Mouse (Mus musculus): ENCODE data around the gene Asb18.

Asb18 gene

DNA sequence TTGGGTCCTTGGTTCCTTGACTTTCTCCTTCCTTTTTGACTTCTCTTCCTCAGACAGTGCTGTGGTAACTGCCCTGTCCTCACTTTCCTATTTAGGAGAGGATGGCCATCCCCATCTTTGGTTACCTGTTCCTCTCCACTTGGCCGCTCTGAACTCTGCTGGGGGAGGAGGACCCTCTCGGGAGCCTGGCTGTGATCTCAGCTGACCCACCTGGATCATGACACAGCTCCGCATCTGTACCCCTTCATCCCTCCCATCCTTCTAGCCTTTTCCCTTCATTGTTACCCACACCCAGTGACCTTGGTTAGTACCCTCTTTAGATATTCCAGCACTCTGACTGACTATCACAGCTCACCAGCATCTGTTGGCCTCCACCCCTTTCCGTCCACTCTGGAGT, 44.8 kb downstream of the Asb18 start:
- peak; percentile 55 for DNase-seq

DNA sequence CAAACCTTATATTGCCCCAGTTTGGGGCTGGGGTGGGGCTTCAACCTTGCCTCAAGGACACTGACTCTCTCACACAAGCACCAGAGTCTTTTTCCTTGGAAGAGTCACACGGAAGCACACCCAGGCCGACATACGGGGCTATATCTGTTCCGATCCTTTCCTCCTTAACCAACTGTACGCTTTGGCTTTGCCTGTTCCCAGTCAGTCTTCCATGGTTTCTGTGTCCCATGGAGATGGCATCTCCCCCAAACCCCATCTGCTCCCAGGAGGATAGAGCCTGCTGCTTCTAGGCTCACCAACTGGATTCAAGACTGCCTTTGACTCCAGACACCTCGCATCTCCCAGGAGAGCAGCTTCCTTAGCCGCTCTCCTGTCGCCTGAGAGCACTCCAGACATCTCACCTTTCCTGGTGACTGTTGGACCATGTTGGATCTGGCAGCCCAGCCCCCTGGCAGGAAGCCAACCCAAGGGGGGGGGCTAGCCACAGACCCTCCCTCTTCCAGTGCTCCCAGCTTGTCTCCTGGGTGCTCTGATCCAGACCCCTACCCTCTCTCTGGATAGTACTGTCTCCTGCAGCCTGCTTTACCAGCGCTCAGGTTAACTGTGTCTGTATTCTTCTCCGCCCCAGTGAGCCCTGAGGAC, 45.3 kb downstream of the Asb18 start:
- peak; percentile 82 for DNase-seq

DNA sequence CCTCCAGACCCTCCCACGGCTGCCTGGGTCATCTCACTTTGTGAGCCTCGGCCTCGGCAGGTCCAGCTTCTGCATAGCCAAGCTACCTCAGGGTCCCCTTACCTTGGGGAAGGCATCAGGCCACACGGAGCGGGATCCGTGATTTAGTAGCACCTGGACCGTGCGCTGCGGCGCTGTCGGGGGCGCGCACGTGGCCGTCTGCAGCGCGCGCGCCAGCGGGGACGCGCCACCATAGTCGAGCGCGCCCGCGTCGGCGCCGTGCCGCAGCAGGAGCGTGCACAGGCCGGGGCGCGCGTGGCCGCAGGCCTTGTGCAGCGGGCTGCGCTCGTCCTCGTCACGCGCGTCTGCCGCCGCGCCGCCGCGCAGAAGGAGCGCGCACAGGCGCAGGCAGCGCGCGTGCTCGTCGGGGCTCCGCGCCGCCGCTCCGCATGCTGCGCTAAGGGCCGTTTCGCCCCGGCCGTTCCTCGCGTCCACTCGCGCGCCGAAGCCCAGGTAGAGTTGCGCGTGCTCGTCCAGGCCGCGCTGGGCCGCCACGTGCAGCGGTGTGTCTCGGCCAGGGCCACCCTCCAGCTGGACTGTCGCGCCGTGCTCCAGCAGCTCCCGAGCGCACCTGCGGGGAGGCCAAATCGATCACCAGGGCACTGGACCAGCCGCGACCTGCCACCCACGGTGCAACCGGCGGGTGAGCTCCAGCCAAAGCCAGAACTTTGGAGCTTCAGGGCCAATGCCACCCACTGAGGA, 46.2 kb downstream of the Asb18 start:
- DNase-seq, result peak; percentile 80

DNA sequence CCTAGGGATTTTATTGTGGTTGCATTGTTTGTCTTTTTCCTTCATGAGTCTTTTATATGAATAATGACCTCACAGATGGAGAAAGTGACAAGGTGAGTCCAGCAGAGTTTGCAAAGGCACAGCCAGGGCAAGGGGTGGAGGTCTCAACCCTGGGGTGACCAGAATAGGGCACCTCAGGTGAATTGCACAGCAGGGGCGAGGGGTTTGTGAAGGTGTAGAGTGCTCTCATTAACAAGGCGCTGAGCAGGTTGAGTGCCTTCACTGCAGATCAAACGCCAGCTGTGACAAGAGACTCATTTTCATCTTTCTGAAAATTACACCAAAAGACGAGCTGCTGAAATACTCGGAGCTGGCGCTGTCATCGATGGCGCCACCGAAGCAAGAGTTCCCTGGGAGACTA, 46.9 kb downstream of the Asb18 start:
- peak; percentile 71 for DNase-seq

DNA sequence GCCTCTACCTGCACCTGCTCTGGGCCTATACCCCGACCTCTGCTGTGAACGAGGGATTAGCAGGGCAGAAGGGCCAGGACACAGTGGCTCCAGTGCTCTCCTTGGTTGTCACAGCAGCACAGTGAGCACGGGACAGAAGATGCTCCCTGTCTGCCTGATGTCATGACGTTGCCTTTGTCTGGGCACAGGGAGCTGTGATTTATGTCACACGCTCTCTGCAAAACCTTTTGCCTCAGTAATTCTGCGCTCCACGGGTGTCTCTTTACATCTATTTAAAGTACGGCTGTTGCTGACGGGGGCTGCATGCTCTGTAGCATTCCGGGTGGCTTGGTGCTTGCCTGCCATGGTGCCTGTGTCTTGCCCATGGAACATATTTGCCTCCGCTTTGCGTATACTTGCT, 50.0 kb downstream of the Asb18 start:
- peak; percentile 79 for DNase-seq

DNA sequence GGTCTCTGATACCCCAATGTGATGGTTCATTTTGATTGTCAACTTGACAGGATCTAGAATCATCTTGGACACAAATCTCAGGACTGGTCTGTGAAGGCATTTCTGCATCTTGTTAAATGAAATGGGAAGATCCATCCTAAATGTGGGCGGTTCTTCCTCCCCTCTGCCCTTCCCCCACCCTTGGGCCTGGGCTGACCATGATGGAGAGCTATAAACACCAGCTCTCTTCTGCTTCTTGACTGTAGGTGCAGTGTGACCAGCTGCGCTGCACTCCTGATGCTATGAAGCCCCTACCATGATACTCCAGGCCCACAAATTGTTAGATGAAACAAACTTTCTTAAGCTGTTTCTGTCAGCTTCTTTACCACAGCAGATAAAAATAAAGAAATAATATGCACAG, 51.2 kb downstream of the Asb18 start:
- DNase-seq, result peak; percentile 52

DNA sequence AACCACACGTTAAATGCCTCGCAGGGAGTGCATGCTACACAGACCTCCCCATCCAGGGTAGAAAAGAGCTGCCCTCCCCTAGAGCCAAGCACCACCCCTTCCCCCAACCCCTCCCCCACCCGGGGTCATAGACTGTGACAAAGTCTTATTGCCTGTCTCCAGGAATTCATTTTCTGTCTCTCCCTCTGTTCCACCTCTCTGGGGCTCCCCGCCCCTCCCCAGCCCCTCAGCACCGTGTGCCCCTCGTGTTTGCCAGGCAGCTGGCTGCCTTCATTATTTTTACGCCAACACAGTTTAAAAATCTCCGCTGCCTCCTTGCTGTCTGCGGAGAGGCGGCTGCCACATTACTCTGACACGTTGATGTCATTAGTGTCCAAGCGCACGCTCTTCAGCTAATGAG, 52.4 kb downstream of the Asb18 start:
- peak; percentile 33 for DNase-seq

DNA sequence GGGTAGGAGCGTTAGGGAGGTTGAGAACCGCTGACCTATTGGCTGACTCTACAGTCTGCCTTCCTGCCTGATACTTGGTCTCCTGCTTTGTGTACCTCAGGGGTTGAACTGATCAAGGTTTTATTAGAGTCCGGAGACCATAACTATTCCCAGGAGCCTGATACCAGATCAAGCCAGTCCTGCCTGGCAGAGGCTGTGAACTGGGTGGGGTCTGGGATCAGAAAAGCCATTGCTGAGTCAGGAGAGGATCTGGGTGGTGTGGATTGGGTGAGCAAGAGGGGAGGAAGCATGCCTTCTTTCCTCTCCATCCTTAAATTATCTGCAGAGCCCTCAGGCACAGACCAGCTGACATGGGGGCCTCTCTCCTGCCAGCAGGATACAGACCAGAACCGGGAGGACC, 55.1 kb downstream of the Asb18 start:
- peak; percentile 78 for DNase-seq

DNA sequence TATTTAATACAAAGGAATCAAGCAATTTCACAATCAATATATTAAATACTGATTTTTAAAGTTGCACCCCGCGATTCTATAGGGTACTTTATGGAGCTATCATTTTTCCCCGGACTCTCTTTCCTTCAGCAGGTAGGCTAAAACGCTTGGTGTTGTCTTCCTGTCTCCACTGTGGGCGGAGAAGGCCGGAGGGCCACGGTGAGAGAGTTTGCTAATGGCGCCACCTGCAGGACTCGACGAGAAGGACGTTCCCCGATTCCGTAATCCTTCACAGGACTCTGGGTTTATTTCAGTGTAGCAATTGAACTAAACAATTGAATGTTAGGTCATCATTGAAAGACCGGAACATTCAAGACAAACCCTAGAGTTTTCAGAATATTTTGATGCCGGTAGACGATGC, 71.3 kb downstream of the Asb18 start:
- DNase-seq, result peak; percentile 92

DNA sequence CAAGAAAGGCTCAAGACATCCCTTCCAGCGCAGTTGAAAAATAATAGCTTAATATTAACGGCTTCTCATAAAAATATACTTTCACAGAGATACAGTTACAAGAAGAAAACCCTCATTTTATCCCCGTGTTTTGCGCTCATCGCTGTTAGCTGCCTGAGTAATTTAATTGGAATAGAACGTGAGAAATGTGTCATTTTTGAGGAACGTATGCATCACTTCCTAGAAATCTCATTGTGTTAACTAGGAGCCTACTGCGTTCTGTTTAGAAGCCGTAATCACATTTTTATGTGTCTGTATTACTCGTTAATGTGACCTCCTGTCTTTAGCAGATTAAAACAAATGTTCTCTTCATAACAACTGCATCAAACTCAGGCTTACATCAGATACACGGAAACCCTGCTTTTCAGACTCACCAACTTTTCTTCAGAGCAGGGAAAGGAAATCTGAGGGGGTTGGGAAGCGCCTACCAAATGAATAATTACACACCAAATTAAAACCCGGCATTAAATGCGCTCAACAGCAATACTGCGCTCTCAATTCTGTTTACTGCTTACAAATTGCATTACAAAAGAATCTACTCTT, 72.0 kb downstream of the Asb18 start:
- DNase-seq, result no peak

DNA sequence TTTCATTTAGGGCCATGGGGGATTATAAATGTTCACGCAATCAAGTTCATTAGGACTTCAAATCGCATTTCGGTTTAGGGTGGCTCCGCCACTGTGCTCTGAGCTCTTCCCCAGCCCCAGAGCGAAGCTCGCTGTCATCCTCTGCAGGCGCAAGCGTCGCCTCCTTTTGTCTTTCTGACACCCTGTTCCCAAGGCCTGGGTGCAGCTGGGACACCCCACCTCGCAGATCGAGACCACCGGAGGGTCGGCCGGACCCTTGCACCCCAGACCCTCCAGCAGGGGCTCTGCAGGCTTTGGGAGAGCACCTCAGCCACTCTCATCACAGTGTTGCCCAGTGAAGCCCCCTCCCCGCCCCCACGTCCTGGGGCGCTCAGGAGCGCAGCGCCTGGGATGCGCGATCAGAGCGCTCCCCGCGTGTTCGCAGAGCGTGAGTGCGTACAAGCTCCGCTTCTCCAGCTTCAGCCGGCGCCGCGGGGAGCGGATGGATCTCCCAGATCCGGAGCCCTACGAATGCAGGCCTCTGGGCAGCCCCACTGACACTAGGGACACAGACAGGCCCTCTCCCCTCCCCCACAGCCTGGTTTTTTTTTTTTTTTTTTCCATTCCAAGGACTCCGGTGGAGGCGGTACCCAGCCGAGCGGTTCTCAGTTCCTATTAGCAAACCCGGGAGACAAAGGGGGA, 72.6 kb downstream of the Asb18 start:
- no peak for DNase-seq

DNA sequence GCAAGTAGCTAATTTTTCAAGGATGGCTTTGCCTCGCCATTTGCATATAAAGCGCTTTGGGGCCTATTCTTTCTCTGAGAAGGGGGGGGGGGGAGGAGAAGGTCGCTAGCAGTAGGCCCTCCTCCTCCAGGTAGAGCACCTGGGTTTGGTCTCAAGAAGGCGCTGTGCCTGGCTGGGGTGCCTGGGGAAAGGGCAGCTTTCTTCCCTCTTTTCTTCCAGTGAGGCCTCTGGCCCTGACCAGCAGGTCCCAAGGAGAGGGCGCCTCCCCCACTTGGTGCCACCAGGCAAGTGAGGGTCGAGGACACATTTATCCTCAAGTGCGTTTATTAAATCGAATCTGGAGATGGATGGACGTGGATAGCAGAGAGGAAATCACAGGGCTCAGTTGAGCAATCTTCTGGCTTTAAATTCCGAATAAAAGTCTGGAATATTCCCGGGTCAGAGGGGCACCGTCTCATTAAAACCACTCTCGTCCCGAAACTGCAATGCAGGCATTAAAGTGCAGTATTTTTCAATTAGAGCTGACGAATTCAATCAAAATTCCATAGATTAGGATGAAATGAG, 73.4 kb downstream of the Asb18 start:
- DNase-seq, result no peak

DNA sequence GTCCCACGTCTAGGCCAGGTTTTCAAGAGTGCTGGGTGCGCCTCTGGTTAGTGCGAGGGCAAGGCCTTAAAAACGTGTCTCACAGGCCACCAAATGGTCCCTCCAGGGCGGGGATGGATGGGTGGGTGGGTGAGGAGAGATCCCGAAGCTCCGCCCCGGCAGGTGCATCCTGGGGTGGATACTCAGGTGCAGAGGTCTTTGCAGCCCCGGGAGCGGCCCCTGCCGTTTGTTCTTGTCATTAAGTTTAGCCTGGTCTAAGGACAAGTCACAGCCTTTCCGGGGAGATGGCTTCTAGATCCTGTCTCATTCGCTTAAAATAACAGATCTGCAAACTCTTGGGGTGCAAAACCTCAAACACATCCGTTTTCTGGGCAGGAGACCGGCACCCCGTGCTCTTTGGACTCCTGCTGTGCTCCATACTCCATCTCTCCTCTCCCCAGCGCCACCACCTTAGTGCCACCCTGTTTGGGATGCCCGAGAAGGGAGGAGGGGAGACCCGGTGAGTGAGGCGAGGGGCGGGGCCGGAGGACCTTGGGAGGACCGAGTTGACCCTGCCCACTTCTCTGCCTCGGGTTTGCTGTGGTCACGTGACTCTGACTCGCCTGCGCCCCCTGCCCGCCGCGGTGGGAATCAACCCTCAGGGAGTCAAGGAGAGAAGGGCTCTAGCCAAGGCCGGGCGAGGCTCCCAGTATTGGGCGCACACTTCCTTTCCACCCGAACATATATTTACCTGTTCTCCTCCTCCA, 74.3 kb downstream of the Asb18 start:
- peak; percentile 96 for DNase-seq

DNA sequence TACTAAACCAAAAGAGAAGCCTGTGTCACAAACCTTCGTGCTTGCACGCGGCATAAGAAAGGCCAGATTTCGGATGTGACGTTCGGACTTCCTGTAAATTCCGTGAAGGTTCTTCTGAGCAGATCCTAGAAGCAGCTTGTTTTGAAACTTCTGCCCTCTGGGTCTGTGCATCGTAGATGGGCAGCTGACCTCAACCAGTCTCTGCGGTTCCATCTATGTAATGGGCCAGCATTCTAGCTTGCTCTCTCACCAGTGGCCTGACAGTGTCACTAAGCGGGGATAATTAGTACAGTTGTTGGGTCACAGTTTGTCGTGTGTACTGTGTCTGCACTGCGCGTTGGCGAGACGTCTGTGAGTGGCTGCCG, 74.9 kb downstream of the Asb18 start:
- DNase-seq, result no peak

DNA sequence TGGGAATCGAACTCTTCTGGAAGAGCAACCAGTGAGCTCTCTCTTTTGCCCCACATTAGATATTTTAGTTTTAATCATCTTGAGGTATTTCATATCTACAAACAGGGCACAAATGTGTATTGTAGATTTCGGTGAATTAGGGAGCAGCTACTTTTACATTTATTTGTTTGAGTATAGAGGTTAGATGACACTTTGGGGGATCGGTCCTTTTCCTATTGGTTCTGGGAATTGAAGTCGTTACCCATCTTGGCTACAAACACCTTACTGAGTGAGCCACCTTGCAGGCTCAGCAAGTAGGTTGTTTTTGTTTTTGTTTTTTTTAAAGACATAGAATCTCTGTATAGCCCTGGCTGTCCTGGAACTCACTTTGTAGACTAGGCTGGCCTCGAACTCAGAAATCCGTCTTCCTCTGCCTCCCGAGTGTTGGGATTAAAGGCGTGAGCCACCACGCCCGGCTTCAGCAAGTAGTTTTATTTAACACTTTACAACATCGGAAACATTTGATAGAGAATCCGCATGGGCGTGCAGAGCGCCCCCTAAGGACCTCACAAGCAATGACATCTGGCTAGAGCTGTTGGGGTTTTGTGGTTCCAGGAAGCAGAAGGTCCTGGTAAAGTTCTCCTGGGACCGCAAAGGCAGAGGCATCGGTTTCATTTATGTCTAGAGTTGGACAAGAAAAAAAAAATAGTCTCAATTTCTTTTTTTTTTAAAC, 75.4 kb downstream of the Asb18 start:
- no peak for DNase-seq

DNA sequence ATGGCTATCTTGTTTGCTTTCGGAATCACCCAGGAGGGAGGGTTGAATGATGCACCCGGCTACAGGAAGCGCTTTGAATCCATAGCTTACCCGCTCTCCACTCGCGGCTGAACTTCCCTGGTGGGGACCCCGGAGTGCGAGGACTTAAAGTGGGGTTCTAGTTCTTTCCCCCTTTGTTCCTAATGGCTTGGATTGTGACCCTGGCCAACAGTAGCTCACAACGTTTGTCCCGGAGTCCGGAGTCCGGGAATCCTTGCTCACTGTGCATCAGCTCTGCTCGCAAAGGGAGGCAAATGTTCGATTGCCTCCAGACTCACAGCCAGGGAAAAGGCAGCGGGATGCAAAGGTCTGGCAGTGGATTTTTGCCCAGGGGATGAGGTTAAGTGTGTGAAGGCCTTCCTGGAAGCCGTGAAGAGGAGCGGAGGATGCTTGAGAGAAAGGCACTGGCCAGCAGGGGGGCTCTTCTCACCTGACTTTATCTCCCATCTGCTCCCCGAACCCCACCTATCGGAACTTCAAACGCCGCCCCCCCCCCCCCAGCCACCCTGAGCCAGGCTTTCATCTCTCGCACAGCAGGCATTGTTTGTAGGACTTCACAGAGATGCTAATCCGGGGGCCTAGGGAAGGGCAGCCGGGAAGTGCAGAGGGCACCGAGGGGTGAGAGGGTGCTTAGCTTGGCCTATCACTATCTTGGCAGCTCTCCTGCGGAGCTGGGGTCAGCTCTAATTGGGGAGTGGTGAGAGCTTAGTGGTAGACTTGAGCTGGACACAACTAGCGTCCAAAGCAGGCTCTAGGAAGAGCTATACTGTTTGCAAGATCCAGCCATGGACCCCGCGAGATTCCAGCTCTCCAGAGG, 78.7 kb downstream of the Asb18 start:
- no peak for DNase-seq

DNA sequence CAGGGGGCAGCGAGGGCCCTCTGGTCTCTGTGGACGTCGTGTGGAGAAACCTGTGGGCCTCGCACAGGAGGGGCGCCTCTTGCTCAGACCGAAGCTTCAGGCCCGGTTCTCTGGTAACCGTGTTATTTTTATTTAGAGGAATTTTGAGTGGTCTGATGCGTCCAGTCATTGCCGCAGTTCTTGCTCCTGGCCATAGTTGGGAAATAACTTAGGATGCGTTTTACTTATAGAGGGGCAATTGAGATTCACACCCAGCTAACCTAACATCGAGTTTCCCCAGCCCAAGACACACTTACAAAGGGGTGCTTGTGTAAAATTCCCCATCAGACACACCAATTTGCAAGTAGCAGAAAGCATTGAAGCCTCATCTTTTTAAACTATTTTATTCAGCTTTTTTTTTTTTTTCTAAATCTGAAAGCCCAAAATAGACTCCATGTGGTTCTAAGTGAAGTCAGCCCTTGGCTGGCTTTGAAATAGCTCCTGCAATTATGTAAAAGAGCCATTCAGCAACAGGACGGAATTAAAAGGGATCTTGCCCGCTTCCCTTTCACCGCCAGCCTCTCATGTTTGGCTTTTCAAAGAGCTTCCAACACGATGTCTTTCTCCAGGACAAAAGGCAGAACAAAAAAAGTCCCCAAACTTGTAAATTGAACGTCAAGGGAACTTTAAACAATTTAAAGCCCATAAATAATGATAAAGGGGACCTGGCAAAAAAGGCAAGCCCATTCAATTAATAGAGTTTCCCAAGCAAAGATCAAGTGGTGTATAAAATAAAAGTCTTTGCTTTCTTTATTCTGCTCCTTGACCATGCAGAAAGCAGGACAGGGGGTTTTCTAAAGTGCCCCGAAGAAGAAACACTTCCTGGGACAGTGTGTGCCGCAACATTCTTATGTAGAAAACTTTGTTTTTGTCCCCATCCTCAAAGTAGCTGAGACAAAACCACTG, 79.9 kb downstream of the Asb18 start:
- no peak for DNase-seq

DNA sequence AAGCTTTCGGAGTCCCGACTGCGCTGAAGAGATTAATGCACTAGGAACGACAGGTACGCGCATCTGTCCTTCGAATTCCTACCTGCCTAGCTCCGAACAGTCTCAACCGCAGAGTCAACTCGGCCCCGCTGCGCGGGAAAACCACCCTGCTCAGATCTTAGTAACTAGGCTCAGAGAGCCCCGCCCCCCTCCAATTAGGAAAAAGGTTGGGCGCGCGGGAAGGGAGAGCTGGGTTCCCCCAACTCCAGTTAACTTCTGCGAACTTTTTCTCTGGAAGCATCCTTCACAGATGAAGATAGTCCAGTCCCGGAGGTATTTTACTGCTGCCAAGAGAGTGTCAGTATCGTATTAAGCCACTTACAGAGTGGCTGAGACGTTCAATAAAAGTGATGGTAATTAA, 80.7 kb downstream of the Asb18 start:
- DNase-seq, result no peak

DNA sequence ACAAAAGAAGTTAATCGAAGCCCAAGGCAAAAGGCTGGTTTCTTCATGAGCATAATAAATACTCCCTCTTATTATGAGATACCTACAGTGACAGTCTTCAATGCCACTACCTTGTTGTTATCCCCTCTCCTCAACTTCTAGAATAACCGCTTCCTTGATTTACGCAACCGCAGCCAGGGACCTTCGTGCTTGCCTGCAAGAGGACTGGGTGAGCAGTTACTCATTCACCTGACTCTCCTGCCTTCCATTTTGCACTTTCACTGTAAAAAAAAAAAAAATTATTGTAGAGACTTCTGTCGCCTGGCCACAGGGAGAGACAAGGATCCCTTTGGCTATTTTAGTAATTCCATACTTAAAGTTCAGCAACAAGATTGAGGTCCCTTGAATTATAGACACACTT, 81.4 kb downstream of the Asb18 start:
- no peak for DNase-seq

DNA sequence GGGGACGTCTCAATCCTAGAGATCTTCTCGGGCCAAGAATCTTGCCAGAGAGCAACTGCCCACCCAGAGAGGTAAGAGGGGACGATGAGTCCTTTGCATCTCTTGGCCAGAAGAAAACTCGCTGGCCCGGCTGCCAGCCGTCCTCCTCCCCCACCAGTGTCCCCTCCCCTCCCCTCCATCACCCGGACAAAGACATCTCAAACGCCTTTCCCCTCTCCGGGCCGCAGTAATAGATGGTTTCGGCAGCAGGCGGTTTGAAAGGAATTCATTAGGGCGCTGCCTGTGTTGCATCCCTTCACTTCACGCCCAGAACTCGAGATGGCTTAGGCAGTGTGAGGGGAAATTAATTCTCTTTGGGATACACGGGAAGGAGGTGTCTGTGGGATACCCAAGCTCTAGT, 81.8 kb downstream of the Asb18 start:
- DNase-seq, result no peak
